Comparison of ENCODE assay signal across 11 mouse cellular contexts in genomic region chr1:89940961-89941524, GRCm38 (mm10). TPM values are rescaled to one million over a fixed set of nuclear protein-coding genes. Genes with fewer than 3 reads are reported as not detected.
DNase-seq lines count a peak whose midpoint lies in the region; ATAC-seq lines count a peak whose summit lies in the region.
"Had no signal": no experiment of that assay in that cellular context is flagged by ENCODE, and none has a peak within 500 bp of the region (broad histone marks: within the 10 kb centered on the region; RNA-seq: fewer than 3 reads in every experiment).

No protein-coding gene starts in this region.

- peaks cover 3% of the 10 kb centered on the region; the same call in 1 of the 2 replicates for H3K9me3 ChIP-seq in heart, embryonic 16.5 days (replicated peaks; ENCODE audit: control insufficient read depth, low read length)
- H3K9me3 ChIP-seq in embryonic facial prominence, embryonic 13.5 days: no peaks in the 10 kb centered on the region
- no peaks in the 10 kb centered on the region for H3K9me3 ChIP-seq in hindbrain, embryonic 15.5 days
- no peaks in the 10 kb centered on the region for H3K9me3 ChIP-seq in neural tube, embryonic 12.5 days

- peak overlapping the region; percentile 40; the same call in 1 of the 2 replicates for H3K4me3 ChIP-seq in heart, embryonic 16.5 days (ENCODE audit: low read length)
- H3K4me3 ChIP-seq in embryonic facial prominence, embryonic 13.5 days: no peak overlapping the region
- no peak overlapping the region for H3K4me3 ChIP-seq in hindbrain, embryonic 15.5 days
- H3K4me3 ChIP-seq in neural tube, embryonic 12.5 days: no peak overlapping the region
- H3K4me3 ChIP-seq: left cerebral cortex, adult 2 months had no signal

- H3K27ac ChIP-seq in heart, embryonic 16.5 days (ENCODE audit: low read length): no peak overlapping the region
- H3K27ac ChIP-seq in embryonic facial prominence, embryonic 13.5 days: no peak overlapping the region
- H3K27ac ChIP-seq in hindbrain, embryonic 15.5 days (replicated peaks): no peak overlapping the region
- H3K27ac ChIP-seq in neural tube, embryonic 12.5 days: no peak overlapping the region
- H3K27ac ChIP-seq: heart, adult 2 months; left cerebral cortex, adult 2 months had no signal

- no peak overlapping the region for H3K9ac ChIP-seq in heart, embryonic 16.5 days (ENCODE audit: low read length)
- H3K9ac ChIP-seq in embryonic facial prominence, embryonic 13.5 days: no peak overlapping the region
- no peak overlapping the region for H3K9ac ChIP-seq in hindbrain, embryonic 15.5 days
- H3K9ac ChIP-seq in neural tube, embryonic 12.5 days: no peak overlapping the region

- WGBS in heart, embryonic 16.5 days: 20% methylated on average over 15 of the region's 15 CpGs
- WGBS in embryonic facial prominence, embryonic 13.5 days: 8% methylated on average over 15 of the region's 15 CpGs
- WGBS in hindbrain, embryonic 15.5 days: 8% methylated on average over 15 of the region's 15 CpGs
- WGBS in neural tube, embryonic 12.5 days: 9% methylated on average over 15 of the region's 15 CpGs

- peaks cover 8% of the 10 kb centered on the region for H3K4me1 ChIP-seq in heart, embryonic 16.5 days (ENCODE audit: control insufficient read depth, insufficient read depth, low read length)
- peaks cover 17% of the 10 kb centered on the region for H3K4me1 ChIP-seq in embryonic facial prominence, embryonic 13.5 days
- H3K4me1 ChIP-seq in hindbrain, embryonic 15.5 days (replicated peaks): peaks cover 26% of the 10 kb centered on the region
- peaks cover 27% of the 10 kb centered on the region for H3K4me1 ChIP-seq in neural tube, embryonic 12.5 days

- no peak overlapping the region for H3K4me2 ChIP-seq in heart, embryonic 16.5 days (ENCODE audit: low read depth, low read length)
- peak overlapping the region; percentile 59; the same call in 1 of the 2 replicates for H3K4me2 ChIP-seq in embryonic facial prominence, embryonic 13.5 days
- peak overlapping the region; percentile 62 for H3K4me2 ChIP-seq in hindbrain, embryonic 15.5 days
- H3K4me2 ChIP-seq in neural tube, embryonic 12.5 days (replicated peaks): peak overlapping the region; percentile 86

- no peak for DNase-seq in heart, adult 11 months
- DNase-seq in adrenal gland, postnatal 10 days: no peak
- DNase-seq in kidney, postnatal 10 days: no peak

- H3K36me3 ChIP-seq in heart, embryonic 16.5 days (ENCODE audit: control insufficient read depth, insufficient read depth): no peaks in the 10 kb centered on the region
- no peaks in the 10 kb centered on the region for H3K36me3 ChIP-seq in embryonic facial prominence, embryonic 13.5 days
- no peaks in the 10 kb centered on the region for H3K36me3 ChIP-seq in hindbrain, embryonic 15.5 days
- no peaks in the 10 kb centered on the region for H3K36me3 ChIP-seq in neural tube, embryonic 12.5 days

- peaks cover 84% of the 10 kb centered on the region for H3K27me3 ChIP-seq in heart, embryonic 16.5 days (ENCODE audit: control insufficient read depth, insufficient read depth, low read length)
- peaks cover 98% of the 10 kb centered on the region for H3K27me3 ChIP-seq in embryonic facial prominence, embryonic 13.5 days
- peaks cover 69% of the 10 kb centered on the region for H3K27me3 ChIP-seq in hindbrain, embryonic 15.5 days
- H3K27me3 ChIP-seq in neural tube, embryonic 12.5 days (replicated peaks): peaks cover 60% of the 10 kb centered on the region

- no peak for ATAC-seq in heart, embryonic 16.5 days (replicated peaks; ENCODE audit: extremely low read depth, insufficient read depth, low FRiP score)
- no peak for ATAC-seq in embryonic facial prominence, embryonic 13.5 days (ENCODE audit: insufficient number of reproducible peaks, insufficient read depth, low FRiP score, low TSS enrichment, low read depth)
- no peak for ATAC-seq in hindbrain, embryonic 15.5 days (ENCODE audit: low FRiP score, low read depth)
- no peak for ATAC-seq in neural tube, embryonic 12.5 days (ENCODE audit: low FRiP score, low read depth)

RNA-seq across cellular contexts. Expression of gene Gbx2, which starts 10.1 kb away (rescaled TPM):
- polyA plus RNA-seq in heart, embryonic 16.5 days (2015; fragmentation: Nextera tagmentation; extraction: Ambion mirVana): not detected in 2 replicates
- polyA plus RNA-seq in embryonic facial prominence, embryonic 13.5 days (2015; fragmentation: Nextera tagmentation; extraction: Ambion mirVana): 0.19 and 0.98 TPM in 2 replicates
- polyA plus RNA-seq in hindbrain, embryonic 15.5 days (2015; fragmentation: Nextera tagmentation; extraction: Ambion mirVana): 38.3 and 42.6 TPM in 2 replicates
- 78.5 and 91.6 TPM in 2 replicates for polyA plus RNA-seq in neural tube, embryonic 12.5 days (2016; fragmentation: Nextera tagmentation; extraction: Ambion mirVana)
- not detected for total RNA-seq in adrenal gland, postnatal 10 days (2021)
- total RNA-seq: adrenal gland, adult 2 months had no signal
- polyA plus RNA-seq: adrenal gland, adult 2 months; stomach, embryonic 14.5 days had no signal

Comparison
In these comparisons a context has a peak if more than half of its experiments do, and no peak if none do; other contexts are left out.
1. RNA of gene Gbx2, which starts 10.1 kb away (polyA plus RNA-seq): 78.5 to 91.6 TPM in neural tube, embryonic 12.5 days and 38.3 to 42.6 TPM in hindbrain, embryonic 15.5 days; 0.19 to 0.98 TPM in embryonic facial prominence, embryonic 13.5 days and not detected in heart, embryonic 16.5 days; every median in the first group is over 10 times any median in the second.